Mouse (Mus musculus) heart, embryonic 10.5 days (tissue): ENCODE results near the gene Bicd1. TPM values are rescaled to one million over a fixed set of nuclear protein-coding genes. Genes with fewer than 3 reads are reported as not detected.
"Not testable (repeated sequence)": the region's sequence is repeated elsewhere in the genome, so short reads cannot be mapped to it uniquely, and the experiment has no call there.

Source experiments
- DNase-seq: peaks from one replicate; pipeline ENCODE4 v3.0.0-alpha.2; 2017; ENCODE audit warnings: low spot score
- H3K27ac ChIP-seq: fragments of 300-500 bp; sonication (generic); 2 replicates; pipeline ENCODE4 v1.5.1; 2016; ENCODE audit warnings: mild to moderate bottlenecking
- H3K27me3 ChIP-seq: fragments of 300-500 bp; sonication (generic); 2 replicates; pipeline ENCODE4 v1.6.1; 2016; ENCODE audit warnings: mild to moderate bottlenecking; ENCODE audit not compliant: poor library complexity, insufficient read depth, severe bottlenecking
- H3K36me3 ChIP-seq: fragments of 300-500 bp; sonication (generic); 2 replicates; pipeline ENCODE4 v1.6.1; 2016; ENCODE audit warnings: mild to moderate bottlenecking, moderate library complexity
- H3K4me1 ChIP-seq: fragments of 300-500 bp; sonication (generic); 2 replicates; pipeline ENCODE4 v1.6.1; 2016; ENCODE audit warnings: mild to moderate bottlenecking
- H3K4me3 ChIP-seq: fragments of 300-500 bp; sonication (generic); 2 replicates; pipeline ENCODE4 v1.5.1; 2016; ENCODE audit warnings: mild to moderate bottlenecking, moderate library complexity
- H3K9me3 ChIP-seq: fragments of 300-500 bp; sonication (generic); 2 replicates; pipeline ENCODE4 v1.6.1; 2016; ENCODE audit warnings: mild to moderate bottlenecking, moderate library complexity
- WGBS: fragments of 180-500 bp; shearing (Covaris S2); methylation state at CpG from one replicate; pipeline ENCODE4 v1.1.7; 2016; 5-methylcytosine and 5-hydroxymethylcytosine counted together
- polyA plus RNA-seq: library from polyadenylated mRNA; unstranded; fragments of >200 nt; fragmentation: Nextera tagmentation; extraction: Ambion mirVana; gene quantifications from 2 replicates; pipeline ENCODE4 v1.2.1, GENCODE M21; 2016

The Bicd1 gene
- polyA plus RNA-seq, 1 experiment from 2014 or later = 8.4 TPM

- Histone ChIP-seq H3K36me3 (no peaks in the 10 kb centered on the region), H3K27ac (no peak overlapping the region), H3K4me3 (no peak overlapping the region), H3K27me3 (no peaks in the 10 kb centered on the region), H3K9me3 (no peaks in the 10 kb centered on the region), H3K4me1 (no peaks in the 10 kb centered on the region)
- DNase-seq = no peak
- WGBS = 57% methylated on average over 1 of the region's 1 CpGs
Observed at GRCm38 (mm10) chr6:149442884-149443283, 34.2 kb downstream of the Bicd1 start.

GRCm38 (mm10) chr6:149445854-149446253 is 37.2 kb downstream of the Bicd1 start:
- Histone ChIP-seq H3K27ac (no peak overlapping the region), H3K4me3 (no peak overlapping the region), H3K36me3 (no peaks in the 10 kb centered on the region), H3K9me3 (no peaks in the 10 kb centered on the region), H3K27me3 (no peaks in the 10 kb centered on the region), H3K4me1 (no peaks in the 10 kb centered on the region)
- 74% methylated on average over 10 of the region's 10 CpGs for WGBS
- DNase-seq = no peak

- Histone ChIP-seq H3K36me3 (no peaks in the 10 kb centered on the region), H3K4me1 (no peaks in the 10 kb centered on the region), H3K27me3 (no peaks in the 10 kb centered on the region), H3K4me3 (no peak overlapping the region), H3K27ac (no peak overlapping the region), H3K9me3 (no peaks in the 10 kb centered on the region)
- no peak for DNase-seq
Observed at GRCm38 (mm10) chr6:149457324-149457723, 48.6 kb downstream of the Bicd1 start.

GRCm38 (mm10) chr6:149460971-149461370 is 52.3 kb downstream of the Bicd1 start:
- 29% methylated on average over 1 of the region's 1 CpGs for WGBS
- Histone ChIP-seq H3K36me3 (no peaks in the 10 kb centered on the region), H3K4me1 (no peaks in the 10 kb centered on the region), H3K9me3 (no peaks in the 10 kb centered on the region), H3K27me3 (no peaks in the 10 kb centered on the region), H3K27ac (no peak overlapping the region), H3K4me3 (no peak overlapping the region)
- no peak for DNase-seq

- DNase-seq = no peak
- peaks cover 3% of the 10 kb centered on the region; the same call in 1 of the 2 replicates for H3K4me1 ChIP-seq
- H3K27ac ChIP-seq = no peak overlapping the region
- no peaks in the 10 kb centered on the region for H3K36me3 ChIP-seq
- no peaks in the 10 kb centered on the region for H3K27me3 ChIP-seq
- H3K9me3 ChIP-seq = no peaks in the 10 kb centered on the region
- WGBS = 74% methylated on average over 15 of the region's 15 CpGs
- H3K4me3 ChIP-seq = no peak overlapping the region
Observed at GRCm38 (mm10) chr6:149471477-149471876, 62.8 kb downstream of the Bicd1 start.

- 94% methylated on average over 6 of the region's 6 CpGs for WGBS
- not testable (repeated sequence) for H3K4me3 ChIP-seq, DNase-seq, H3K9me3 ChIP-seq, H3K27ac ChIP-seq, H3K36me3 ChIP-seq, H3K4me1 ChIP-seq, H3K27me3 ChIP-seq
Observed at GRCm38 (mm10) chr6:149472441-149472840, 63.8 kb downstream of the Bicd1 start.

- H3K4me3 ChIP-seq, H3K27me3 ChIP-seq, H3K4me1 ChIP-seq, H3K27ac ChIP-seq, DNase-seq, H3K36me3 ChIP-seq, H3K9me3 ChIP-seq: not testable (repeated sequence)
- WGBS = 92% methylated on average over 5 of the region's 5 CpGs
Observed at GRCm38 (mm10) chr6:149481868-149482267, 73.2 kb downstream of the Bicd1 start.

- H3K27ac ChIP-seq = no peak overlapping the region
- H3K36me3 ChIP-seq = 0 out of 2 replicates have a peak, but pooled peaks cover 2% of the 10 kb centered on the region
- H3K27me3 ChIP-seq = no peaks in the 10 kb centered on the region
- DNase-seq = no peak
- H3K9me3 ChIP-seq = no peaks in the 10 kb centered on the region
- WGBS = 97% methylated on average over 2 of the region's 2 CpGs
- no peak overlapping the region for H3K4me3 ChIP-seq
- H3K4me1 ChIP-seq = no peaks in the 10 kb centered on the region
Observed at GRCm38 (mm10) chr6:149494662-149495061, 86.0 kb downstream of the Bicd1 start.

- 0 out of 2 replicates have a peak, but pooled peaks cover 2% of the 10 kb centered on the region for H3K36me3 ChIP-seq
- no peak for DNase-seq
- no peaks in the 10 kb centered on the region for H3K4me1 ChIP-seq
- H3K9me3 ChIP-seq = no peaks in the 10 kb centered on the region
- H3K27ac ChIP-seq = no peak overlapping the region
- no peak overlapping the region for H3K4me3 ChIP-seq
- H3K27me3 ChIP-seq = no peaks in the 10 kb centered on the region
Observed at GRCm38 (mm10) chr6:149495925-149496324, 87.2 kb downstream of the Bicd1 start.

GRCm38 (mm10) chr6:149565720-149566498 is 157.2 kb downstream of the Bicd1 start:
- DNase-seq = peak; percentile 87
- peak overlapping the region; percentile 70 for H3K4me3 ChIP-seq
- WGBS = 3% methylated on average over 19 of the region's 19 CpGs
- no peaks in the 10 kb centered on the region for H3K27me3 ChIP-seq
- peak overlapping the region; percentile 67; the same call in 1 of the 2 replicates for H3K27ac ChIP-seq
- no peaks in the 10 kb centered on the region for H3K9me3 ChIP-seq
- no peaks in the 10 kb centered on the region for H3K36me3 ChIP-seq
- H3K4me1 ChIP-seq = peaks cover 4% of the 10 kb centered on the region; the same call in 1 of the 2 replicates

- WGBS = 98% methylated on average over 1 of the region's 1 CpGs
- no peak for DNase-seq
Observed at GRCm38 (mm10) chr6:149567219-149567618, 158.5 kb downstream of the Bicd1 start.

GRCm38 (mm10) chr6:149574288-149574687 is 165.6 kb downstream of the Bicd1 start:
- whole genome bisulfite sequencing = 80% methylated on average over 1 of the region's 1 CpGs
- Histone ChIP-seq H3K27me3 (no peaks in the 10 kb centered on the region), H3K9me3 (no peaks in the 10 kb centered on the region), H3K27ac (no peak overlapping the region), H3K4me1 (no peaks in the 10 kb centered on the region), H3K4me3 (no peak overlapping the region), H3K36me3 (no peaks in the 10 kb centered on the region)
- DNase-seq = no peak

More at GRCm38 (mm10) chr6:149567219-149567618, 158.5 kb downstream of the Bicd1 start:
- no peak overlapping the region for H3K27ac ChIP-seq
- H3K4me3 ChIP-seq = no peak overlapping the region
- no peaks in the 10 kb centered on the region for H3K9me3 ChIP-seq
- H3K27me3 ChIP-seq = no peaks in the 10 kb centered on the region
- H3K36me3 ChIP-seq = no peaks in the 10 kb centered on the region
- peaks cover 4% of the 10 kb centered on the region; the same call in 1 of the 2 replicates for H3K4me1 ChIP-seq

GRCm38 (mm10) chr6:149580053-149580452 is 171.4 kb downstream of the Bicd1 start:
- DNase-seq = no peak
- Histone ChIP-seq H3K4me1 (no peaks in the 10 kb centered on the region), H3K9me3 (peaks cover 6% of the 10 kb centered on the region; the same call in 1 of the 2 replicates), H3K36me3 (peaks cover 9% of the 10 kb centered on the region; the same call in 1 of the 2 replicates), H3K27ac (no peak overlapping the region), H3K4me3 (no peak overlapping the region), H3K27me3 (no peaks in the 10 kb centered on the region)
